Mouse (Mus musculus) ES-Bruce4 (cell line): ENCODE measurements around the gene Slc25a29.

Experiments
- CTCF ChIP-seq: IDR thresholded peaks from one replicate; pipeline ENCODE4 v1.8.1; 2011; ENCODE audit warnings: low read depth, low read length
- EP300 ChIP-seq: IDR thresholded peaks from 2 replicates; pipeline ENCODE4 v1.6.1; 2011; ENCODE audit warnings: low read depth, low read length; ENCODE audit not compliant: insufficient read depth
- POLR2A ChIP-seq: IDR thresholded peaks from one replicate; pipeline ENCODE4 v1.8.1; 2011; ENCODE audit warnings: low read length; ENCODE audit not compliant: insufficient read depth

GRCm38 (mm10) chr12:108811133-108811532, 24.6 kb downstream of the Slc25a29 start:
- TF ChIP-seq CTCF (no peak), POLR2A (no peak), EP300 (no peak)
